Mouse (Mus musculus): Measurements from ENCODE around the gene Cabp4.

- TF ChIP-seq USF1 (IDR thresholded peaks at IDR 0.05; ENCODE audit: low read depth) (no peak), POLR2AphosphoS2 (IDR thresholded peaks at IDR 0.05; ENCODE audit: insufficient read length, low read depth) (no peak), POLR2A (IDR thresholded peaks at IDR 0.05; ENCODE audit: insufficient read length, low read depth) (no peak), TCF12 (IDR thresholded peaks at IDR 0.05; ENCODE audit: insufficient read depth, poor library complexity, severe bottlenecking) (no peak), MYOG (IDR thresholded peaks at IDR 0.05; ENCODE audit: control insufficient read depth in 1 of 3, insufficient read depth in 1 of 3, insufficient read length in 2 of 3, low read depth in 2 of 3) (no peak), E2F4 (IDR thresholded peaks at IDR 0.05; ENCODE audit: insufficient read depth) (no peak), MYOD1 (IDR thresholded peaks at IDR 0.05; ENCODE audit: control insufficient read depth in 1 of 3, insufficient read length in 2 of 3, low read depth in 2 of 3) (no peak), SRF (IDR thresholded peaks at IDR 0.05; ENCODE audit: control insufficient read depth, insufficient read length, low read depth) (no peak)
Observed at GRCm38 (mm10) chr19:4101466-4101865, 42.4 kb downstream of the Cabp4 start.
